Mouse (Mus musculus) mouse trophoblast stem cell (cell line): Measurements from ENCODE around the gene Slc23a2.

Experiments used
- in situ Hi-C, 2 experiments: fragments of 300-500 bp; cut with MseI, MboI; formaldehyde crosslinking; loops; 2 replicates in 1 of 2; 3 replicates in 1 of 2; pipeline ENCODE4 v1.15.1; 2025

The Slc23a2 gene

DNA sequence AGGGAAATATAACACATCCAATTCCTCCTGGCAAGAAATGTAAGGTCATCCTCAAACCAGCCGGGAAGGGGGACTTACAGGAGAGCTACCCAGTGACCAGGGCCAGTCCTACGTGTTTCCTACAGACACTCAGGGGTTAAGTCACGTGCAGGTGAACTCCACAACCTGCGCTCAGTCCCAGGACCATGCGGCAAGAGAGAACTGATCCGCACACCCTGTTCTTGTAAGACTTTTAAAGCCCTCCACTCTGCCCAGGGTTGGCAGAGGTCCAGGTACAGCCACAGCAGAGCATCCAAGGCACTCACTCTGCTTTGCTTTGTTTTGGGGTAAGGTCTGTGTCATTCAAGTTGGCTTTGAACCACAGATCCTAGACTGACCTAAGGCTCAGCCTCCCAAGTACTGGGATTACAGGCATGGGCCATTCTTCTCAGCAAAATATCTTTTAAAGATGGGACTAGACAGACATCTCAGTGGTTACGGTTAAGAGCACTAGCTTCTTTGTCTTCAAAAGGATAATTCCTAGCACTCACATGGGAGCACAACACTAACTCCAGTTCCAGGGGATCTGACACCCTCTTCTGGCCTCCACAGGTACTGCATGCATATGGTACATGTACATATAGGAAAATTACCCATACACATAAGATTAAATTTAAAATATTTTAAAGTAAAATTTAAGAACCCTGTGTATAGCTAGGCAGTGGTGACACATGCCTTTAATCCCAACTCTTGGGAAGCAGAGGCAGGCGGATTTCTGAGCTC, 8.9 kb downstream of the Slc23a2 start:
- in situ Hi-C loops, result no loop called here

DNA sequence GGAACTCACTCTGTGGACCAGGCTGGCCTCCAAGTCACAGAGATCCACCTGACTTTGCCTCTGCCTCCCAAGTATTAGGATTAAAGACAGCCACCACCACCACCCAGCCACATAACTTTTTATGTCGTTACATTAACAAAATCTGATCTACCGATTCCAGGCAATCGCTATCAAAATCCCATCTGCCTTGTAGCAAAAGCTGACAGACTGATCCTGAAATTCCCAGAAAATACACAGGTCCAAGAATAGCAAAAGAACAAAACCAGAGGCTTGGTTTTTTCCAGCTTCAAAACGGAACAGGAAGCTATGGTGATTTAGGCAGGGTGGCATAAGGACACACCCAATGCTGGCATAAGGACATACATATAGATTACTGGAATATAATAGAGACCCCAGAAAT, 10.2 kb downstream of the Slc23a2 start:
- in situ Hi-C loops, result no loop called here

DNA sequence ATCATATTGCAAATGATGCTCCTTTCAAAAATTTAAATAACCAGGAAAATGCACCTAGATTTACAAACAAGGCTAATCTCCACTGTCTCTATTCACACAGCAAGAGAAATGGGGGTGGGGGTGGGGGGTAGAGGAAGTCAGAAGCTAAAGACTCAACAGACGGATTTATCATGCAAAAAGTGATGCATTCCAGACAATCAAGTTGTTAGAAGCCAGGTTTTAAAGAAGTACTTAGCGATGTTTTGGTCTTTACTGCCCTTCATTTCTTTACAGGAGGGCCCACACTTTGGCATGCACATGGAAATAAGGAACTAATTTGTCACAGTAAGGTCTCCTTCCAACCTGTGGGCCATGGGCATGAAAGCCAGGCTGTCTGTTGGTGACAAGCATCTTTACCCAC, 11.5 kb downstream of the Slc23a2 start:
- in situ Hi-C loops, result no loop called here

DNA sequence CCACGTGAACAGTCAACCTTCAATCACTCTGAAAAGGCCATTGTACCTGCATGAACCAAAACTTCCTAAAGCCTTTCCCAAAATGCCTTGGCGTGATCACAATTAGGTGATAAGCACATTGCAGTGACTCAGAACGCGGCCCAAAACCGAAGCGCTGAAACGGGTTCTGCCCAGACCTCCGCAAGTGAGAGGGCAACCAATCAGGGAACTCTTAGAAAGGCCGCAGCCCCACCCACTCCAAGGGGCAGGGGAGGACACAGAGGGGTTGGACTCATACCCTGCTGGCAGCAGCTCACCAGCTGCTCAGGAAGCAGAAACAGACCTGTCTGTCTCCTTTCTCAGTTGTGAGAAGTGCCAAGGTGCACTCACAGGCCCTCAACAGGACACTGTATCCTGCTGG, 13.6 kb downstream of the Slc23a2 start:
- in situ Hi-C loops, result no loop called here

DNA sequence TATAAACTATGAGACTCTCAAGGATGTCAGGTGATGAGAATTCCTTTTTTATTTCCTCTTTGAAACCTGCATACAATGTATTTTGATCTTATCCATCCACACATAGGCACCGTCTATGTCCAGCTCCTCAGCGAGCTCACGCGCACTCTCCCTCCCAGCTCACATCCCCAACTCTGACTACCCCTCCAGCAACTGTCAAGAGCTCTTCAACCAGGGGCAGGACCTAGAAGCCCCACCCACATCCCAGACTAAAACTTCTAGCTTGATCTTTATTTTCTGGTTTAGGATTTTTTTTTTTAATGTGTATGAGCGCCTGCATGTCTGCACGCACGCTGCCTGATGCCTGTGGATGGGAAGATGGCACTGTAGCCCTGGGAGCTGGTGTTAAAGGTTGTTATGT, 14.9 kb downstream of the Slc23a2 start:
- in situ Hi-C loops, result no loop called here

DNA sequence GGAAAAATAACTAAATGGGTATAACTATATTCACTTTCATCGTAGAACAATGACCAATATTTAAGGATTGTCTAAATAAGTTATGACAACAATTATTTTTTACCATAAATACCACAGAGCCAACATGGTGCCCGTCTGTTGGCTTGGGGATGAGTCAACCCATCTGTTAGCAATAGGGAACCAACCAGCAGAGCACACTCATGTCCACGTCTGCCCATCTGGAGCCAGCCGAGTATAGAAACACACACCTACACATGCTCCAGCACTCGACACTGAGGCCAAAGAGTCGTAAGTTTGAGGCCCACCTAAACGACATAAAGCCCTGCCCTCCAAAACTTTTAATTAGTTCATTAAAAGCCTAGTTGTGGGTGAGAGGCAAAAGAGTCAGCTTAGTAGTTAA, 15.7 kb downstream of the Slc23a2 start:
- in situ Hi-C loops, result no loop called here

DNA sequence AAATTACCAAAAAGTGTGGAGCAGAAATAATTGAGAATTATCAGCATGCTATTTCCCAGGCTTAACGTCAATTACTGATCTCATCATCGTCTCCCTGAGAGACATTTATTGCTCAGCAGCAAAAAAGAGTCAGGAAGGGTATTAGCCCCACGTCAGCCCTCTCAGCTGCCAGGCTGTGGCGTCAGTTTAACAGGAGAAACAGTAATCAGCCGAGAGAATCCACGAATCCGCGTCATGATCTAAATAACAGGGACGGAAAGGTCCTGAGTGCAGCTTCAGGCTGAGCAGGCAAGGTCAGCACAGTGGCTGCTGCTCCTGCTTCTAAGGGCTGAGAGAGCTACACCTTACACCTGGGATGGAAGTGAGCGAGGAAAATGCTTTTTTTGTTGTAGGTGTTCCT, 17.0 kb downstream of the Slc23a2 start:
- in situ Hi-C loops, result no loop called here

DNA sequence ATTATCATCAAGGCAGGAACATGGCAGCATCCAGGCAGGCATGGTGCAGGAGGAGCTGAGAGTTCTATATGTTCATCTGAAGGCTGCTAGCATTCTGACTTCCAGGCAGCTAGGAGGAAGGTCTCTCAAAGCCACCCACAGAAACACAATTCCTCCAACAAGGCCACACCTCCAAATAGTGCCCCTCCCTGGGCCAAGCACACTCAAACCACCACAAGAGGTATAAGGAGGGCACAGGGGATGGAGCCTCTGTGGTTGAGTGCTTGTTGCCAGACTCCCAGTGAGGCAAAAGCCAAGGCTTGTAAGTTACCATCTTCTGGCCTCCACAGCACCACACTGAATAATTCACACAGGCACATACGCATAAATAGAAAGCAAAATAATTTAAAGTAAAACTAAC, 18.6 kb downstream of the Slc23a2 start:
- in situ Hi-C loops, result no loop called here

DNA sequence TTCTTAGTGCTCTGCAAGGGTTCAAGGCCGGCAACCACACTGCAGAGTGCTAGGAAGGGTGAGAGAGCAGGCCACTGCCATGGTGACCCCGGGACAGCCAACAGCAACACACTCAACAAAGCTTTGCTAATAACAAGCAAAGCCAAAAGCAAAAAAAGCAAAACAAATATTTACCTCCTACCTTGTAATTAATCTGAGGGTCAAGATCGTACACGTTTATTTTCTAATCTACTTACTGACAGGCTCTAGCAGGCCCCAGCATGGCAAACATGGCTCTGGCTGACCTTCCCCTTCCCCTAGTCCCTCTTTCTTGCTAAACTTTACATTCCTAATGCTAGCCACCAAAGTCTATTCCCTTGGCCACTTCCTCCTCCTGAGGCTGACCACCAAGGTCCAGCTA, 21.8 kb downstream of the Slc23a2 start:
- in situ Hi-C loops, result loop anchor here in 1 of 2 experiments (25.0 kb wide), 1 partner anchor 286 kb away; no protein-coding TSS in a partner anchor

DNA sequence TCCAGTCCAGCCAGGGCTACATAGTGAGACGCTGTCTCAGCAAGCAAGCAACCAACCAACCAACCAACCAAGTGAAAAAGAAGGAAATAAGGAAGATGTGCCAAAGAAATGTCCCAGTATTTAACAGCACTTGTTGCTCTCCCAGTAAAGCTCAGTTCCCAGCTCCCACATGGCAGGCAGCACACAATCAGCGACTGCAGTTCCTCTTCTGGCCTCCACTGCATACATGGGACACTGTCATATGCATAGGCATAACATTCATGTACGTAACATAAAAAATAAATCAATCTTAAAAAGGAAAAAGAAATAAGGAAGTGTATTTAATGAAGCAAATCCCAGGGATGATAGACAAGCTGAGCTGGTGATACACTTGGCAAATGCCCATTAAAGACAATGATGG, 23.9 kb downstream of the Slc23a2 start:
- in situ Hi-C loops, result loop anchor here in 1 of 2 experiments (25.0 kb wide), 1 partner anchor 284 kb away; no protein-coding TSS in a partner anchor

DNA sequence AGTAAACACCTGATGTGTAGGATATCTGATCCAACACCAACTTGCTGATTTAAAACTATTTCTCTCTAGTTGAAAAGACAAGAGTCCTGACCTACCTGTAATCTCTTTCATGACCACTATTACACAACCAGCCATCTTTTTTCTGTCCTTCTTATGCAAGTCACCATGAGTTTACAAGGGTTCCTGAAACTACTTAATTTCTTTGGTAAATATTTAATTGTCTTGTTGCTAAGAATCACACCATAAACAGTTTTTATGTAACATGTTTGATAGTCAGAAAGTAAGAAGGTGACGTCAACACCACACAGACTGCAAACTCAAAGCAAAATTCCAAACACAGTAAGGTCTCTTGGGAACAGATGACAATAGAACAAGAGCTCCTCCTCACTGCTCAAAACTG, 26.3 kb downstream of the Slc23a2 start:
- in situ Hi-C loops, result loop anchor here (10.0 to 25.0 kb wide), 3 partner anchors 134 to 294 kb away; no protein-coding TSS in a partner anchor

DNA sequence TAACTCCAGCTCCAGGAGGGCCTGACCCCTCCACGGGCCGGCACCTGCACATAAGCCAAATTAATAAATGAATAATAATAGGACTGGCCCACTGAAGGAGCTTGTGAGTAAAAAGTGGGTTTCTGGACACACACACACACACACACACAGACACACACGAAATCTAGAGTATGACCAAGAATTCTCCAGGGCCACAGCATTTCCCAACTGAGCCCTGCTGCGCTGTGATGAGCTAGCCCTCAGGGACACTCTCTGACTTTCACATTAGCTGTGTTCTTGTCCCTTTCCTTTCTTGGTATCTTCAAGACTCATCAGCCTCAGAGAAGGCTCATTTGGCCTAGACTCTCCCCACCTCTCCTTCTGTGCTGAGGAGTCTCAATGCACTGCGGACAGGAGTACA, 29.0 kb downstream of the Slc23a2 start:
- in situ Hi-C loops, result loop anchor here (10.0 to 25.0 kb wide), 3 partner anchors 131 to 291 kb away; no protein-coding TSS in a partner anchor

DNA sequence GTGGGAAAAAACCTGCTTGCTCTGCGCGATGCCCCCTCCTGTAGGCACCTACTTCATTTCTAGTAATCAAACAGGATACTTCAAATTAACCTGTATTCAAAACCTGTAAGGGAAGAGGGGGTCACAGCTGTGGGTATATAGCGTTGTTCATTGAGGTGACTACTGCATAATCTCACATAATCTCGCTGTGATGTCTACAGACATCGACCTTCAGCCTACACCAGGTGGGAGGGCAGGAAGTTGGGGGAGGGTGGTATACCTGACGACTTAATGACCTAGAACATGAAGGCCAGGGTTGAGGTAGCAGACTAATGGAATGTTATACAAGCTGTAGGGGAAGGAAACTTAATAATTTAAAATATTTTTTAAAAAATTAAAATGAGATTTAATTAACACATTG, 29.6 kb downstream of the Slc23a2 start:
- in situ Hi-C loops, result loop anchor here (10.0 to 25.0 kb wide), 3 partner anchors 131 to 291 kb away; no protein-coding TSS in a partner anchor

DNA sequence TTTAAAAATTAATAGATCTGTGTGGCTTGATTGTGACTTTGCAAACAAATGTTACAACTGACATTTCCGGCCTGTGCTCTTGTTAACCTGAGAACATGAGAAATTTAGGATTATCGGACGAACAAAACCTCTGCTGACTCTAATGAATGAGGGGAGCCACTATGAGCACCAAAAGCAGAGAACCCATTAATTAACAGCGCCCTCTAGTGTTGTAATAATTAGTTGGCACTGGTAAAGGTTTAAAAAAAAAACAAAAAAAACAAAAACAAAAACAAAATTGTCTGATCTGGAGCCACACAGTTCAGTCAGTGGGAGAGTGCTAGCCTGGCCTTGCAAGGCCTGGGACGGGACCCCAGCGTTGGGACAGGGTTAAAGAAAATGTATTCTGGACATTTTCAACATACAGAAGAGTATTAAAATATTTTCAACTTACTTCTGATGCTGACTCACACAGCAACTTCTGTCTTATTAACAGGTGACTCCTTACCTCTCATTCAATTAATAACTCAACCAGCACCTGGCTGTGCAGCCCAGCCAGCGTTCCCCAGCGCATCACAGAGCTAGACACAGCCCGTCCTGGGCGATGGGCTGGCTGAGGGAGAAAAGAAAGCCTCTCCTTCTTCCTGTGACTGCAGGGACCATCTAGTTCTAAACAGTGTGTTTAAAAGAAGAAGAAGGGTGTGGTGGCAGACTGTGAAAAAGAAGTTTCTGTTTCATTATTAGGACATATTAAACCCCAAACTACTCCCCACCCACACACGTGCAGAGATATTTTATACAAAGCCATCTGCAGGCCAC, 30.7 kb downstream of the Slc23a2 start:
- in situ Hi-C loops, result loop anchor here (10.0 to 25.0 kb wide), 3 partner anchors 129 to 289 kb away; no protein-coding TSS in a partner anchor

DNA sequence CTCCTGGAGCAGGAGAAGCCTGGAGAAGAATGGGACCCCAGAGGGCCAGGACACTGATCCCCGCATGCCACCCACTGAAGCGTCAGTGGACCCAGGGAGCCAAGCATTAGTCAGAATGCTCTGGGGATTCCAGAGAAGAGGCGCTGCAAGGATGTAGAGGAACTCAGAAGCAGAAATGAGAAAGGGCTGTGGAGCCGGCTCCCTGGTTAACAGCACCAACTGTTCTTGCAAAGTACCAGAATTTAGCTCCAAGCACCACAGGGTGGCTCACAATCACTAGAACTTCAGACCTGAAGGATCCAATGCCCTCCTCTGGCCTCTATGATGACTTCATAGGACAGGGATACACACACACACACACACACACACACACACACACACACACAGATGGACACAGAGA, 32.6 kb downstream of the Slc23a2 start:
- in situ Hi-C loops, result loop anchor here (10.0 to 25.0 kb wide), 3 partner anchors 128 to 288 kb away; no protein-coding TSS in a partner anchor

DNA sequence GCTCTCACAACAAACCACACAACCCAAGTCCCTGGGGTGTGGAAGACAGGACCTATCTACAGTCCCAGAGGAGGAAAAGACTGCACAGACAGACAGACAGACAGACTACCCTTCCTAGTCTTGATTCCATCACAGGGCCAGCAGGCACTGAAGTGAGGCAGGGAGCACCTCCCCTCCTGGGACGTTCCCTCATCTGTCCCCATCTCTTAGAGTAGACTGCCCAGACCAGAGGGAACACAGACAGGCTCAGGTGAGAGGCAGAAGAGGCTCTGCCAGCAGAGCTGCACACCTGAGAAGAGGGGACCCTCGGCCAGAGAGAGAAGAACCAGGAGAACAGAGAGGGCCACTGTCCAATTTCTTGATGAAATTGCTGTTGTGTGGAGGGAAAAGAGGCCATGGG, 33.0 kb downstream of the Slc23a2 start:
- in situ Hi-C loops, result loop anchor here (10.0 to 25.0 kb wide), 3 partner anchors 127 to 287 kb away; no protein-coding TSS in a partner anchor

DNA sequence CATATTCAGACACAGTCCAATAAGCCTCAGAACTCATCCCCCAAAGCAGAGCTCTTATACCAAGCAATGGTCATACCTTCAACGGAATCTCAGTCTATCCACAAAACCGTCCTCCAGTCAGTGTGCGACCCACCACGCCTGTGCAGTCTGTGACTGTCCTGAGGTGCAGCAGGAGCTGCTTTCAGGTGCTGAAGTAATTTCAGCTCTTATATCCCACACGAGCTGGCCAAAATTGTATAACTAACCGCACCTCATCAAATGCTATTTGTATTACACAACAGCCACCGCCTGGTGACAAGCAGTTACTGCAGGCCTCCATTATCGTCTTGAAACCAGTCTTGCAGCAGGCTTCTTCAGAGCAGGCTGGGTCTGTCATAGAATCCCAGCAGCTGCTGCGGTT, 33.6 kb downstream of the Slc23a2 start:
- in situ Hi-C loops, result loop anchor here (10.0 to 25.0 kb wide), 3 partner anchors 126 to 286 kb away; no protein-coding TSS in a partner anchor

DNA sequence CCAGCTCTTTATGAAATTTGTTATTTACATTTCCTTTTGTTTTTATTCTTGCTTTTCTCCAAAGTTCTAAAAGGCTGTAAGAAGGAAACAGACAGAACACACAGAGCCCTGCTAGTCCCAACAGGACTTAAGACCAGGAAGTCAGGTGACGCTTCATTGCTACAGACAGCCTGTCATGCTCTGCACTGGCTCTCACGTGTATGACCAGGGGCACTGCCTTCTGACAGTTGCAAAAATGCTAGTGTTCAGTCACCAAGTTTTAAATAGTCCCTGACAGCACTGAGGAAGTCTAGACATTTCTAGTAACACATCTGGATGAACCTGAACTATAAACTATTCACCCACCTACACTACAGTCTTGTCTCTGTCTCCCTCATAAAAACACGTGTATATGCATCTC, 34.2 kb downstream of the Slc23a2 start:
- in situ Hi-C loops, result loop anchor here (10.0 to 25.0 kb wide), 3 partner anchors 126 to 286 kb away; no protein-coding TSS in a partner anchor

DNA sequence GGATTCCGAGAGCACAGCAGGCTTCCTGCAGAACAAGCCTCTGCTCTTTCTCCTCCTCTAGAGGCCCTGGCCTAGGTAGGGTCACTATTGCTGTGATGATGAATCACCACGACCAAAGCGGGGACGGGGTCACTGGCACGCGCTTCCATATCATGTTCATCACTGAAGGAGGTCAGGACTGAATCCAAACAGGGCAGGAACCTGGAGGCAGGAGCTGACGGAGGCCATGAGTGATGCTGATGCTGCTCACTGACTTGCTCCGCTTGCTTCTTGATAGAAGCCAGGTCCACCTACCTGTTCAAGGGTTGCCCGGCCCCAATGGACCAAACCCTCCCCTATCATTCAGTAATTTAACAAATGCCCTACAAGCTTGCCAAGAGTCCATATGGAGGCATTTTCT, 35.9 kb downstream of the Slc23a2 start:
- in situ Hi-C loops, result loop anchor here in 1 of 2 experiments (25.0 kb wide), 1 partner anchor 272 kb away; no protein-coding TSS in a partner anchor

DNA sequence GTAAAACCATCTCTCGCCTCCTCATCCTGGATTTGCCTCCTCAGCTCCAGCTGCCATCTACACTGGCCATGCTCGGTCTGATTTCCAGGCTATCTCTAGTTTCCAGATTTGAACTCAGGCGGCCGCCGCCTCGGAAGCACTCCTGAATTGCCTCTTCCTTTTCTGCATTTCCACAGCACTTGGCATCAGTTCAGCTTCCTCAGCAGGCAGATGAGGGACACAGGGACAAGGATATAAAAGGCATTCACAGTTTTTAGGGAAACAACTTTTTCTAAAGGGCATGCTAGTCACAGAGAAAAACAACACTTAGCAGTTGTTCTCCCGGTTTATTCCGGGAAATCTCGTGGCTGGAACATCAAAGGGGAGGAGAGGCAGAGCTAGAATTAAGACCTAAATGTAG, 37.3 kb downstream of the Slc23a2 start:
- in situ Hi-C loops, result loop anchor here in 1 of 2 experiments (25.0 kb wide), 1 partner anchor 270 kb away; no protein-coding TSS in a partner anchor

DNA sequence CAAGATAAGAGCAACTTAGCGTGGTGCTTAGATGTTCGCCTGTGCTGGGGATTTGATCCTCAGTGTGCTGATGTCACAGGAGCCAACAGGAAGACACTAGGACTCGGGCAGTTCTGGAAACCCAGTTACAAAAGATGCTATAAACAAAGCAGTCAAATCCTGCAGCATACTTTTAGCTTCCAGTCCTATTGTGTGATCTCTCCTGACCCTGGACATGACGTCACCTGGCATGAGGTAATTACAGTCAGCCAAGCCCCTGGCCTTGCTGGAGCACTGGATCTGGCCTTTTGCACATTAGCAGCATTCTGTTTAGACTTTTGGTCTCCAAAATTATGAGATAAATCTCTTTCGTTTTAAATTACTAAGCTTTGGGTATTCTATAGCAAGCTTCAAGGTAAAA, 38.8 kb downstream of the Slc23a2 start:
- in situ Hi-C loops, result loop anchor here in 1 of 2 experiments (25.0 kb wide), 1 partner anchor 269 kb away; no protein-coding TSS in a partner anchor

DNA sequence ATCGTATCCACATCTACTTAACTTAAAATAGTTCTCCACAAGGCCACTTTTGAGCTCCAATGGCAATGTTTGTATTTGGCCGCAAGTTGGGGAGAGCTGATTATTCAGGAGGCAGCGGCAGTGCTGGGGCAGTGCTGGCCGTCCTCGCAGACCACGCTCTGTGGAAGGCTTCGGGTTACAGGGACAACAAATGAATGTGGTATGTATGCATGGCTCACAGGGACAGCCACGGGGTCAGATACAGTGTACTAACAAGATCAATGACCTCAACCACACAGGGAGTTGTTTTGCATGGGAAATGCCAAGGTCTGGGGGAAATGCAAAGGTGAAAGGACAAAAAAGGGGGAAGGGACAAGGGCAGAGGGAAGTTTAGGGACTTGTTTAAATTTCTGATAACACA, 41.6 kb downstream of the Slc23a2 start:
- in situ Hi-C loops, result loop anchor here in 1 of 2 experiments (25.0 kb wide), 1 partner anchor 266 kb away; no protein-coding TSS in a partner anchor
